Mouse (Mus musculus): ENCODE data around the gene Ppp1r16b. TPM values are rescaled to one million over a fixed set of nuclear protein-coding genes. Genes with fewer than 3 reads are reported as not detected.

The Ppp1r16b gene
- polyA plus RNA-seq, 1 experiment from 2014 or later = 4.6 TPM

GRCm38 (mm10) chr2:158795875-158796274 lies 130.7 kb downstream of the Ppp1r16b start:
- DNase-seq (ENCODE audit: low spot score) (no peak), ATAC-seq (ENCODE audit: insufficient number of reproducible peaks, low FRiP score, low TSS enrichment, low read depth) (no peak)
- WGBS = 88% methylated on average over 2 of the region's 2 CpGs
- no peak overlapping the region for H3K9ac ChIP-seq (ENCODE audit: low read length)
- no peak overlapping the region for H3K4me3 ChIP-seq (ENCODE audit: low read depth, low read length)
- H3K27ac ChIP-seq (replicated peaks; ENCODE audit: low read depth, low read length) = no peak overlapping the region
- H3K27me3 ChIP-seq (ENCODE audit: control insufficient read depth, insufficient read depth, low read length) = no peaks in the 10 kb centered on the region
- H3K4me1 ChIP-seq (ENCODE audit: control insufficient read depth, insufficient read depth, low read length) = no peaks in the 10 kb centered on the region
- no peak overlapping the region for H3K4me2 ChIP-seq (ENCODE audit: low read depth, severe bottlenecking)
- H3K9me3 ChIP-seq (ENCODE audit: control insufficient read depth, low read length) = no peaks in the 10 kb centered on the region
- no peaks in the 10 kb centered on the region; the same call in 1 of the 2 replicates for H3K36me3 ChIP-seq (ENCODE audit: control insufficient read depth, insufficient read depth, low read length)

DNA sequence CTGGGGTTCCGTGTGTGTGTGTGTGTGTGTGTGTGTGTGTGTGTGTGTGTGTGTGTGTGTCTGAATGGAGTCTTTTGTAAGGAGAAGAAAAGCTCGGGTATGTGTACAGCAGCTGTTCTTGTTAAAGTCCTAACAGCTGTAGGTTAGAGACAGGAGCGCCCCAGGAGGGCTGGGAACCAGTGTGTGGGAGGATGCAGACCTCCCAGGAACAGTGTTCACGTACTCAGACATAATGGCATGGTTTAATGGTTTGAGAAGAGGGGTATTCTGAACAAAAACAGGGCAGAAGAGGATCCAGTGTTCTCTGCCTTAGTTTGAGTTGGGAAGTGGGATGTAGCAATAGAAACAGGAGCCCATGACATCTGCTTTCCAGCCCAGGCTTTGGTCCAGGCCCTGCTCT lies 134.1 kb downstream of the Ppp1r16b start:
- Histone ChIP-seq H3K27ac (replicated peaks; ENCODE audit: low read depth, low read length) (no peak overlapping the region), H3K36me3 (ENCODE audit: control insufficient read depth, insufficient read depth, low read length) (peaks cover 4% of the 10 kb centered on the region; the same call in 1 of the 2 replicates), H3K9me3 (ENCODE audit: control insufficient read depth, low read length) (no peaks in the 10 kb centered on the region), H3K4me2 (ENCODE audit: low read depth, severe bottlenecking) (no peak overlapping the region), H3K4me1 (ENCODE audit: control insufficient read depth, insufficient read depth, low read length) (no peaks in the 10 kb centered on the region), H3K27me3 (ENCODE audit: control insufficient read depth, insufficient read depth, low read length) (no peaks in the 10 kb centered on the region), H3K9ac (ENCODE audit: low read length) (no peak overlapping the region), H3K4me3 (ENCODE audit: low read depth, low read length) (no peak overlapping the region)
- WGBS = 67% methylated on average over 4 of the region's 4 CpGs
- DNase-seq (ENCODE audit: low spot score) = no peak
- ATAC-seq (ENCODE audit: insufficient number of reproducible peaks, low FRiP score, low TSS enrichment, low read depth) = no peak

GRCm38 (mm10) chr2:158800788-158801187 lies 135.6 kb downstream of the Ppp1r16b start:
- H3K9me3 ChIP-seq (ENCODE audit: control insufficient read depth, low read length) = no peaks in the 10 kb centered on the region
- H3K4me3 ChIP-seq (ENCODE audit: low read depth, low read length) = no peak overlapping the region
- no peak overlapping the region for H3K27ac ChIP-seq (replicated peaks; ENCODE audit: low read depth, low read length)
- H3K4me2 ChIP-seq (ENCODE audit: low read depth, severe bottlenecking) = no peak overlapping the region
- 93% methylated on average over 8 of the region's 8 CpGs for WGBS
- no peak overlapping the region for H3K9ac ChIP-seq (ENCODE audit: low read length)
- ATAC-seq (ENCODE audit: insufficient number of reproducible peaks, low FRiP score, low TSS enrichment, low read depth) (no peak), DNase-seq (ENCODE audit: low spot score) (no peak)
- H3K4me1 ChIP-seq (ENCODE audit: control insufficient read depth, insufficient read depth, low read length) = no peaks in the 10 kb centered on the region
- peaks cover 6% of the 10 kb centered on the region; the same call in 1 of the 2 replicates for H3K36me3 ChIP-seq (ENCODE audit: control insufficient read depth, insufficient read depth, low read length)
- H3K27me3 ChIP-seq (ENCODE audit: control insufficient read depth, insufficient read depth, low read length) = no peaks in the 10 kb centered on the region

DNA sequence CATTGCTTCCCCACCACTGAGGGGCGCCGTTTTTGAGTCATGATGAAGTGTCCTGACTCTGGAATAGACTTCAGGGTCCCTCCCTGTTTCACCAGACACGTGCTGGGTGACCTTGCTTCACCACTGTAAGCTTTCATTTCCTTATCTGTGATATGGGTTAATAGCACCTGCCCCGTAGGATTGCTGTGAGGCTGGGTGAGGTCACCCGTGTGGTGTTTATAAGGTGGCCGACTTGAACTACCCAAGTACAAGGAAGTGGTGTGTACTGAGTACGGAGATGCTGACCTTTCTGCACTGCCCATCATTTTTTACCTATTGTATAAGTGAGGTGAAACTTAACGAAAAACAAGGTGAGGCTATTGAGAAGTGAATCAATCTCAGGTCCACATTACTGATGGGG lies 138.4 kb downstream of the Ppp1r16b start:
- Histone ChIP-seq H3K4me1 (ENCODE audit: control insufficient read depth, insufficient read depth, low read length) (no peaks in the 10 kb centered on the region), H3K36me3 (ENCODE audit: control insufficient read depth, insufficient read depth, low read length) (peaks cover 8% of the 10 kb centered on the region; the same call in 1 of the 2 replicates), H3K4me2 (ENCODE audit: low read depth, severe bottlenecking) (no peak overlapping the region), H3K9ac (ENCODE audit: low read length) (no peak overlapping the region), H3K27me3 (ENCODE audit: control insufficient read depth, insufficient read depth, low read length) (no peaks in the 10 kb centered on the region), H3K4me3 (ENCODE audit: low read depth, low read length) (no peak overlapping the region), H3K27ac (replicated peaks; ENCODE audit: low read depth, low read length) (no peak overlapping the region), H3K9me3 (ENCODE audit: control insufficient read depth, low read length) (no peaks in the 10 kb centered on the region)
- ATAC-seq (ENCODE audit: insufficient number of reproducible peaks, low FRiP score, low TSS enrichment, low read depth) = no peak
- 88% methylated on average over 8 of the region's 8 CpGs for WGBS
- DNase-seq (ENCODE audit: low spot score) = no peak

- H3K9me3 ChIP-seq (ENCODE audit: control insufficient read depth, low read length) = no peaks in the 10 kb centered on the region
- no peak overlapping the region for H3K27ac ChIP-seq (replicated peaks; ENCODE audit: low read depth, low read length)
- ATAC-seq (ENCODE audit: insufficient number of reproducible peaks, low FRiP score, low TSS enrichment, low read depth) (no peak), DNase-seq (ENCODE audit: low spot score) (no peak)
- H3K4me3 ChIP-seq (ENCODE audit: low read depth, low read length) = no peak overlapping the region
- H3K4me1 ChIP-seq (ENCODE audit: control insufficient read depth, insufficient read depth, low read length) = no peaks in the 10 kb centered on the region
- no peak overlapping the region for H3K4me2 ChIP-seq (ENCODE audit: low read depth, severe bottlenecking)
- no peak overlapping the region for H3K9ac ChIP-seq (ENCODE audit: low read length)
- no peaks in the 10 kb centered on the region for H3K27me3 ChIP-seq (ENCODE audit: control insufficient read depth, insufficient read depth, low read length)
- H3K36me3 ChIP-seq (ENCODE audit: control insufficient read depth, insufficient read depth, low read length) = peaks cover 2% of the 10 kb centered on the region; the same call in 1 of the 2 replicates
Observed at GRCm38 (mm10) chr2:158815686-158816085, 150.5 kb downstream of the Ppp1r16b start.

MicroRNAs encoded within 50 kb of the gene (microRNA counts, 519-probe panel; counts per million panel counts)
- not detected for microRNA mmu-miR-3474

Small RNA genes lying within 50 kb of the gene (microRNA-seq; reads per million reads assigned to microRNA genes)
- gene Gm26141 = not detected
- 1.8 reads per million for gene Mir3474

Other genes with a start within 250 kb of the Ppp1r16b start
- gene Adig, start 162.8 kb upstream of the Ppp1r16b start, polyA plus RNA-seq (2014; fragmentation: Nextera tagmentation; extraction: Ambion mirVana) = 0.35 TPM in 1 of 2 replicates, not detected in the other
- gene Arhgap40, start 152.6 kb upstream of the Ppp1r16b start, polyA plus RNA-seq (2014; fragmentation: Nextera tagmentation; extraction: Ambion mirVana) = not detected in 2 replicates
- gene Slc32a1, start 54.6 kb upstream of the Ppp1r16b start, polyA plus RNA-seq (2014; fragmentation: Nextera tagmentation; extraction: Ambion mirVana) = not detected in 2 replicates
- gene Actr5, start 40.5 kb upstream of the Ppp1r16b start, polyA plus RNA-seq (2014; fragmentation: Nextera tagmentation; extraction: Ambion mirVana) = 16.4 and 20.6 TPM in 2 replicates
- 51.1 and 54.0 TPM in 2 replicates for gene Fam83d, start 102.7 kb downstream of the Ppp1r16b start, polyA plus RNA-seq (2014; fragmentation: Nextera tagmentation; extraction: Ambion mirVana)
- 16.3 and 18.3 TPM in 2 replicates for gene Dhx35, start 129.4 kb downstream of the Ppp1r16b start, polyA plus RNA-seq (2014; fragmentation: Nextera tagmentation; extraction: Ambion mirVana)

Data from limb, embryonic 11.5 days (tissue).